Mouse (Mus musculus) regulatory T cell (primary cell): ENCODE results near the gene Ahnak2.

ENCODE experiments used
- in situ Hi-C: fragments of 300-600 bp; cut with MboI, MseI; formaldehyde crosslinking; loops from one replicate; pipeline ENCODE4 v1.15.1; 2025; ENCODE audit warnings: high pct_unique_total_duplicates

Ahnak2 gene

GRCm38 (mm10) chr12:112736636-112736925 lies 65.9 kb downstream of the Ahnak2 start:
- in situ Hi-C loops: no loop called here

DNA sequence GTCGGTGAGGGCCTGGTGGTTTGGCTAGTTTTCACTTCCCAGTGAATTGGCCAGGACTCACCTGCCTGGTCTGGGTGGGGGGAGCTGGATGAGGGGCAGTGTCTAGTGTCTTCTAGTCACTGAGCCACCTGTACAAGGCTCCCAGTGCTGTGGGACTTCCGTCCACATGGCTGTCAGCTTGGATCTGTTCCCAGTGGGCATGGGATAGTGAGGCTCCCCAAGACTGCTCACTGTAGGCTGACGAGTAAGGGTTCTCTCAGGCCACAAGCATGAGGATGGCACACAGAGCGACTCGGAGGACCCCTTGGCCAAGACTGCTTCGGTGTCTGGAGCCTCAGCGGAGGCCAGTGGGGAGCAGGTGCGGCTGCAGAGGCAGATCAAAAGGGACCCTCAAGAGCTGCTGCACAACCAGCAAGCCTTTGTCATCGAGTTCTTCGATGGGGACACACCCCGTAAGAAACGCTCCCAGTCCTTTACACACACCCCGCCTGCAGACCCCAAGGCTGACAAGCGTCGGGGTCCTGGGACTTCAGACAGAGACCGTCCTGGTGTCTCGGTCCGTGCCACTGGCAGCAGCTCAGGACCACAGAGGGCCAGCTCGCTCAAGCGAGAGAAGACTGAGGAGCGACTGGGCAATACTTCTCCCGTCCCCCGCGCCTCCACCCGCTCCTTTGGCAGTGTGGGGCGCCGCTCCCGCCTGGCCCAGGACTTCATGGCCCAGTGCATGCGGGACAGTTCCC lies 66.4 kb downstream of the Ahnak2 start:
- in situ Hi-C loops: no loop called here

- in situ Hi-C loops: no loop called here
Observed at GRCm38 (mm10) chr12:112734881-112735655, 67.4 kb downstream of the Ahnak2 start.

DNA sequence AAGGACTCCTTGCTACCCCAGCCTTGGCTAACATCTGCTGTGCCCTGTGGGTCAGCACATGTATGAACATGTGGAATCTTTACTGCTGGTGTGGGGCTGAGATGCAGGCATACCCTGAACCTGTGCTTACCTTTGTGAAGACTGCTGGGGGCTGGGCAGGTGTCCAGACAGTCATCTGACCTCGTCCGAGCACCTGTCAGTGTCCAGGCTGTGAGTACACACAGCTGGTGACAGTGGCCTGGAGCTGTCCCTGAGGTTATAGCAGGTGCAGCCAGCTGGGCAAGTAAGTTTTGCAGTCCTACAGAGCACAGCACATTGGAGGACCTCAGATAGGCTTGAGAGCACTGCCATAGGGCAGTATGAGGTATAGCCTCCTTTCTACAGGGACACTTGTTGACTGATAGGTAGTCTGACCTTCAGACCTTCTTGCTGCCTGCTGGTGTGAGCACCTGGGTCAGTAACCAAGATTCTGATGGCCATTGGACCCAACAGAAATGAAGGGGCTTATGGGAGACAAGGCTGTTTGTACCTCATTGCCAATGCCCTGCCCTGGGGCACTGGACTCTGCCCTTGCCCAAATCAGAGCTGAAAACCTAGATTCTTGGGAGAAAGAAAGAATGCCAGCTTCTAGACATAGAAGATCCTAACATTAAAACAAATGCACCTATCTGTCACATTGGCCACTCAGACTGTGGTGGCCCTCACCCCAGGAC lies 68.2 kb downstream of the Ahnak2 start:
- in situ Hi-C loops: no loop called here

DNA sequence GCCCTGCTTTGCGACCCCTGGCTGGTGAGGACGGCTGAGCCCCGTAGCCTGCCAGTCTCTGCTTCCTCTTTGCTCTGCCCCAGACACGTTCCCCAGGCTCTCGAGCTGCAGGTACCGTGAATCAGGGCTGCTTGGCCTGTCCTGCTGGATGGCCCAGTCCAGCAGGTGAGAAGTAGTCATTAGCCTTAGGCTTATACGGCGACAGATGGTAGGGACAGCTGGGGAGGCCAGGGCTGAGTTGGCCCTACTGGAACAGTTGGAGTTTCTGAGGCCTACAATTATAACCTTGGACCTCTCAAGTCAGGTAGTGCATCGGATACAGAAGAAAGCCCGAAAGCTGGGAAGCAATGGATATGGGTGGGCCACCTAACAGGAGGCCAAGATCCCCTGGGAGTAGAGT lies 69.9 kb downstream of the Ahnak2 start:
- in situ Hi-C loops: no loop called here

DNA sequence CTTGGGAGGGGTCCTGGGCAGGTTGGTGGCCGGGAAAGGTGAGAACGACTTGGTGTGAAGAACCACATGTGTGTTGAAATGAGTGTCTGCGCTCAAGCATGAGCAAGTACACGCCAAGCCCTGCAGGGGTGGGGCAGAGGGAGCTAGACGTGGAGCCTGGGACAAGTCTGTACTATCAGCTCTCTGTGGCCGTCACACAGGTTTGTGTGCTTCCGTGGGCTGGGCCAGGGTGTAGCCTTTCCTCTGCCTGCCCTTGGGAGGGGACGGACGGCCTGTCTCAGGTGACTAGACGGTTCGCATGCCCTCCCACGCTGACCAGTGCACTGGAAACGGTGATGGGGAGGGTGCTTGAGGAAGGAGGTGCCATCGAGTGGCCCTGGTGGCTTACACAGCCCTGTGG lies 71.6 kb downstream of the Ahnak2 start:
- in situ Hi-C loops: no loop called here

GRCm38 (mm10) chr12:112727801-112728200 lies 74.7 kb downstream of the Ahnak2 start:
- in situ Hi-C loops: no loop called here

DNA sequence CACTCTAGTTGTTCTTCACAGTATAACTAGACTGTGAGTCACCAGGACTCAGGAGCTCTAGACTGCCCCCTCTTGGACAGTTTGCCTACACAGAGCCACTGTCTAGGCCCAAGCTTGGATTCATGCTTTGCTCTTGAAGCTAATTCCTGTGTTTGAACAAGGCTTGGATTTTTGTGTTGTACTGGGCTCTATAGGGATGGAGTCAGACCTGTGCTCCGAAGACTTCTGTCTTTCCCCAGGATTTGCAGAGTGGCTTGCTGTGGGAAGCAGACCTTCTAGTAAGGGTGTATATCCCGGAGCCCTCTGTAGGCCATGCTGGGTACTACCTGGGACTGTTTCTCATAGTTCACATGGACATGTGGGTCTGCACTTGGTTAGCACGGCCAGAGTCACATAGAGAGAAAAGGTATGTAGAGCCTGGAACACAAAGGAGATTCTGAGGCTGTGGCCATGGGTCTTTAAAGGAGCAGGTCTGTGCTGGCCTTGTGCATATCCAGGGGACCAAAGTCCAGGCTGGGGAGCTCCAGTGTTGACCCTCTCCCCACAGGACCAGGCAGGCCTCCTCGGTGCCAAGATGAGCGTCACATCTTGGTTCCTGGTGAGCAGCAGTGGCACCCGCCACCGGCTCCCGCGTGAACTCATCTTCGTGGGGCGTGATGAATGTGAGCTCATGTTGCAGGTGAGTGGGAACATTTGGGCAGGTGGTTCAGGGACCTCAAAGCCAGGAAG lies 78.2 kb downstream of the Ahnak2 start:
- in situ Hi-C loops: no loop called here

DNA sequence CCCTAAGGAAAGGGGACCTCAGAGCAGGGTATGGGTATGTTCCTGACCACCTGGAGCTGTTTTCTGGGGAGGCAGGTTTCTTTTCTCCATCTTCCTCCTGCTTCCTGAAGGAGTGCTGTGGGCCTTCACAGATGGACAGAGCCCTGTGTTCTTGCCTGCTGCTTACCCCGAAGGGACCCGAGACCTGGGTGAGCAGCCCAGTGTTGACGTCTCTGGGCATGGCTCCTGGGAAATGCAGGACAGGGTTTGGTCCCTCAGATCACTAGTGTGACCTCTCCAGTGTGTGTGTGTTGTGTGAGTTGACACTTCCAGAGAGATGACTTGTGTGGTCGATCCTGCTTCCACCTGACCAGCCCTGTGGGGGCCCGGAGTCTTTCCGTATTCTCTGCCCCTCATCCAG lies 79.0 kb downstream of the Ahnak2 start:
- in situ Hi-C loops: no loop called here

DNA sequence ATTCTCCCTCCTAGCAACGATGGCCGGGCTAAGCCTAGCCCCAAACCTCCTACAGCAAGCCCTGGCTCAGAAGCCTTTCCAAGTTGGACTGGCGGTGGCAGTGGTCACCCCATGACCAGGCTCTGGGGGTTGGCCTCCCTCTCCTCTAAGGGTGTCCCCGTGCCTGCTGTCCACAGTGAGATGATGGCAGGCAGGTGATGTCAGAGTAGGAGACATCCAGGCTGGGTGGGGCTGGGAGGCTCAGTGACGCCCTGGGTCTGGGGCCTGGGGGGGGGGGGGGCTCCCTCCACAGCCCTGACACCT lies 79.5 kb downstream of the Ahnak2 start:
- in situ Hi-C loops: no loop called here

GRCm38 (mm10) chr12:112722240-112723027 lies 80.0 kb downstream of the Ahnak2 start:
- in situ Hi-C loops: no loop called here
